Mouse (Mus musculus): ENCODE measurements around the gene Nup85.

Gene Nup85

DNA sequence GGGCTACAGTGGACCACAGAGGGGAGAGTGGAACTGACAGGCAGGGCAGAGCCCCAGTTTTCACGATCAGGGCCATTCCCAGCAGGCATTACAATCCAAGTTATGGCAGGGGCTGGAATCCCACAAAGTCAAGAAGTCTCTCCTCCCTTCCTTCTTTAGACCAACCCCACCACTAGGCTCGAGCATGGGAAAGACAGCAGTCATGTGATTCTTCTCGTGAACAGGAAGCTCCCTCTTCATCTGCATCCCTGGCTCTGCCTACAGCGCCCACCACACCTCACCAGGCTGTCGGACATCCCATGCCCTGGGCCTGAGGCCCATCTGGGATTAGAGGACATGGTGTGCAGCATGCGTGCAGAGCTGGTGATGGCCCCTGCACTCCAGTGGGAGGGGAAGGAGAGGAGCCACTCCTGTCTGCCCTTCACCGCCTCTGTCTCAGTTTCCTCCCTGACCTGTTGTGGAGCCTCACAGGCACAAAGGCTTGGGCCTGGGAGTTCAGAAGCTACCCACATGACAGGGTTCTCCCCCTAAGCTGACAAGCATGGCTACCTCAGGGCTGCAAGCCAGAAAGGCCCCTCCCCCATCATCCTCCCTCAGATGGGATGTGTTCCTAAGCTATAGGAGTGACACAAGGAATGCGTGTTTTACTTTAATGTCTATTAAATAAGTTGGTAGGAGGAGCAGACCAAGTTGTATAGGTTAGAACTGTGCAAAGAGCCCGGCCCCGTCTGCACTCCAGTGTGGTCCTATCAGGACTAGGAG, 50.3 kb downstream of the Nup85 start:
- no peak for DNase-seq (ENCODE audit: low spot score)

DNA sequence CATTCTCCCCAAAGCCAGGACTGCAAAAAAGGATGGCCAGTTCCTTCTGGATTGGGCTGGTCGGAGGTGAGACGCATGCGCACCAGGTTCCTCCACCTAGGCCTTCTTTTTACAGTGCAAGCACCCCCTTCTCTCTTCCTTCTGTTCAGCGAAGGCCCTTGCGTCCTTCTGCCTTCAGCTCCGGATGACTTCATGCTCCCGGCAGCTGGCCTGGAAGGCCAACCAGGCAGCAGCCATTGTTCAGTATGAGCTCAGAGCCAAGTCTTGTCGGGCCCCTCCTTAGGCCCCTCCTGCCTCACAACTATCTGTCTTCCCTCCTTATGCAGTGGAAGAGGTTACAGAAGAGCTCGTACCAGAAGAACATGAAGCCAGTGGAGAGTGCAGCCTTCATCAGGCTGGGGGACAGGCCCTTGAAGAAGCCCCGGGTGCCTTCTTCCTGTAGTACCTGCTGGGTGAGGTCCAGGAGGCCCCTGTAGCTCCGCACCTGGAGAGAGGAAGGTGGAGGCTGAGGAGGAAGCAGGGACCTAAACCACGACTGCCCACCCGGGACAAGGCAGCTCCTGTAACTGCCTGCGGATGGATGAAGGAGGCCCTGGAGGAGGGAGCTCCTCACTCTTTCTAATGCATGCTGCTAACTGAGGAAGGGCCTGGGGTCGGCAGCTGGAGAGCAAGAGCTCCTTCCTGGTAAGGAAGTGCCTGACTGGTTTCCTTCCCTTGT, 51.0 kb downstream of the Nup85 start:
- no peak for DNase-seq (ENCODE audit: low spot score)

DNA sequence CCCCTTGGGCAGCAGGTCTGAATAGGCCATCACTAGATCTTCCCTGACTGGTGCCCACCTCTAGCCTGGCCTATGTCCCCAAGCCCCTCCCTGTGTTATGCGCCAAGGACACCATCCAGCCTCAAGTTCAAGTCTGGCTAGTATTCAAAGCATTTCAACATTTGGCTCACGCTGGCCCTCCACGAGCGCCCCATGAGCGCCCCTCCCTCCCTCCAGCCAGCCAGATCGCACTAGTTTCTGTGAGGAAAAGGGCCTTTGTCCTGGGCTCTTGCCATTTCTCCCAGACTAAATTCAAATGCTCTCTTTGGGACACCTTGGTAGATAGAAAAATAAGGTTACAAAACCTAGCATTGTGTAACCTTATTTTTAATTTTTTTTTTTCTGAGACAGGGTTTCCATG, 51.6 kb downstream of the Nup85 start:
- DNase-seq (ENCODE audit: low spot score) = no peak

DNA sequence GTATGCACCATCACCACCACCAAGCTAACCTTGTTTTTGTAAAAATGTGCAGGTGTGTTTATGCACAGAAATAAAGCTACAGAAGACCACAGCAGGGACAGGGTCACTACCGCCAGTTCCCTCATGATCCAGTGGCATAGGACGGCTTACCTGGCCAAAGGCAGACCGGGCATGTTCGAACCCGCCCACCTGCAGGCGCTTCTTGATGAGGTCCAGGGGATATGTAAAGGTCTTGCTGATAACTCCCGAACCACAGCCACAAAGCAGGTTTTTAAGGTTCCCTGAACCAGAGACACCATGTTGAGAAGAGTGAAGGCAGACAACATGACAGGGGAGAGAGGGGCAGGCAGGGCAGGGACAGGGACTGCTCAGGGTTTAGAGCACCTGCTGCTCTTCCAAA, 52.1 kb downstream of the Nup85 start:
- no peak for DNase-seq (ENCODE audit: low spot score)

DNA sequence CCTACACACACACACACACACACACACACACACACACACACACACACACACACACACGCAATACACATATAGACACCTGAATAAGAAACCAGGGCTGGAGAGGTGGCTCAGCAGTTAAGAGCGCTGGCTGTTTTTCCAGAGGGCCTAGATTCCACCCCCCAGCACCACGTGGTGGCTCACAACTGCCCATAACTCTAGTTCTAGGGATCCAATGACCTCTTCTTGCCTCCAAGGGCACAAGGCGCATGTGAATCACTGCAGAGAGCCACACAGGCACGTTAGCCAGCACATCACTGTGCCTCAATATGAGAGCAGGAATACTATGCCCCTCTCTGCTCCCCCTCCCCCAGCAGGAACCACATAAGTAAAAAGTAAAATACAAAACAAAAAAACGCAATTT, 52.7 kb downstream of the Nup85 start:
- no peak for DNase-seq (ENCODE audit: low spot score)

DNA sequence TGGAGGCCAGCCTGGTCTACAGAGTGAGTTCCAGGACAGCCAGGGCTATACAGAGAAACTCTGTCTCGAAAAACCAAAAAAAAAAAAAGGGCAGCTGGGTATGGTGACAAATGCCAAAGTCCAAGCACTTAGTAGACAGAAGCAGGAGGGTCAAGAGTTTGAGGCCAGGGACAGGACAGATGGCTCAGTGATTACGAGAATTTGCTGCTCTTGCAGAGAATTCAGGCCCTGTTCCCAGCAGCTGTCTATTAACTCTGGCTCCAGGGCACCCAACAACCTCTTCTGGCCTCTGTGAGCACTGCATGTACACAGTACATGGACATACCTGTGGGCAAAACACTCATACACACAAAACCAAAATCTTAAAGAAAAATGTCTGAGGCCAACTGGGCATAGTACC, 53.8 kb downstream of the Nup85 start:
- no peak for DNase-seq (ENCODE audit: low spot score)

DNA sequence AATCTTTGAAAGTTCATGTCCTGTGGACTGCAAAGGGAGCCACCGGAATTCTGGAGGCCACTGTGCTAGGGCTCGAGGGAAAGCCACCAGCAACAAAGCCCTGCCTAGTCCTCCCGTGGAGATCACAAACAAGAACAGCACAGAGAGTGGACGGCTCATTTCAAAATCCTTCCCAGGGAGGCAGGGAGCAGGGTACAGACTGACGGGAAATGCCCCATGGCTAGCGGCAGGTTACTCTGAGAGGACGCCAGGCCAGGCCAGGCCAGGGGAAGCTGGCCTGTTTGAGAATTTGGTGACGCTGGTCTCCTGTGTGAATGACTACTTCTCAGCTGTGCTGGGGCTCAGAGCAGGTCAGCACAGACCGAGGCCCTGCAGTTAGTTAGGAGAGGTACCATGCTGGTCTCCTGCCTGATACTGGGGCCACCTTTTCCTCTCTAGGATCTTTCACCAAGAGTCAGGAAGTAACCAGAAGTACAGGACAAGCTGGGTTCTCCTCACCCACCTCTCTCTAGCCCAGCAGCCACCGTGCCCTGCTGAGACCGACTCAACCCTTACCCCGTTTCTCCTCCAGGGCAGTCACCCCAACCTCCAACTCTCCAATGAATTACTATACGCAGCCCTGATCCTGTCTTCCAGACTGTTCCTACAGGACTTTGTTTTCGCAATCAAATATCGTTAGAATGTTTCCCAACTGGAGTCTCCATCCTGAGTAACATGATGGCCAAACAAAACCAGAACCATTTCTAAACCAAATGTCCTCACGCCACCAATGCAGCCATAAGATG, 54.7 kb downstream of the Nup85 start:
- no peak for DNase-seq (ENCODE audit: low spot score)

DNA sequence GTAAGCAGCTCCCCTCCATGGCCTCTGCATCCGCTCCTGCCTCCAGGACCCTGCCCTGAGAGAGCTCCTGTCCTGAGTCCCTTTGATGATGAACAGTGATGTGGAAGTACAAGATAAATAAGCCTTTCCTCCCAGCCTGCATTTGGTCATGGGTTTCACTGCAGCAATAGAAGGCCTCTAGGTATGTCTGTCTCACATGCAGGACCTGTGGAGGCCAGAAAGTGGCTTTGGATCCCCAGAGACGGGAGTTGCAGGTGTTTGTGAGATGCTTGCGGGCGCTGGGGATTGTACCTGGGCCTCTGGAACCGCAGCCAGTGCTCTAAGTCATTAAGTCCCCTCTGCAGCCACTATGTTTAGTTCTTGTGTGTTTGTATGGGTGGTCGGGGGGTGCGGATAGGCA, 55.7 kb downstream of the Nup85 start:
- DNase-seq (ENCODE audit: low spot score) = no peak

DNA sequence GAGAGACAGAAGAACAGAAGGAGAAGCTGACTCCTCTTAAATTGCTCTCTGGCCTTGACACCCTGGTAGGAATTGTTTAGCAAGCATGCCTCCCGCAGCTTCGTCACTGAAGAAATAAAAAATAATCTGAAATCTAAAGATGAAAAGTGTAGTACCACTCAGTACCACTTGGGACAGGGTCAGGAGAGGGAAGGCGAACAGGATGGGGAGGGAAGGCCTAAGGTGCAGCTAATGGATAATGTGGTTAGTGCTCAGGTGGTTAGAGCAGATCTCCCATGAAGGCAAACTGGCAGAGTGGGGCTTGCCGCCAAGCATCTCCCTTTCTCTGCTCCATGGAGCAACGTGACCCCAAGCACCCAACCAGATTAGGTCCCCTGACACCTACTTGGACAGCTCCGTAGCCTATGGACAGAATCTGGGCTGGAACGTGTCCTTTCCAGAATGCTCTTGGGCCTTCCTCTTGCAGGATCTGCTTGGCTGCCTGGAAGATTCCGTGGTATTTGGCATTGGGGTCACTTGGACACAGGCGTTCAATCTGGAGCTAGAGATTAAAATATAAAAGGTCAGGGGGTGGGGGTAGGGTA, 59.3 kb downstream of the Nup85 start:
- DNase-seq (ENCODE audit: low spot score) = no peak

DNA sequence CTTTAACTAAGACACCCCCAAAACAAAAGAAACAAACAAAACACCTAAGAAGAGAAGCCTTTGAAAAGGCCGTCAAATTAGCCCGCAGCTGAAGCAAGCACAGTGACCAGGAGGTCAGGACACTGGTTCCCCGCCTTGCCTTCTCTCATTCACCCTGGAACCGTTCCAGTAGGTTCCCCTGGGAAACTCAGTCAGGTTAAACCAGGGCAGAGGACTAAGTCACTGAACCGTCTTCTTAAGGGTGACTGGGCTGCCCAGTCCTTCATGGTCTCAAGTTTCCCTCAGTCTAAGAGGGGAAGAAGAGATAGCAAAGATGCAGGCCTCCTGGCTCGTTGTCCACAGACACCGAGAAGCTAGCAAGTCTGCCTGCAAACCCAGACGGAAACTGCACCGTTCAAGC, 61.6 kb downstream of the Nup85 start:
- DNase-seq (ENCODE audit: low spot score) = no peak

DNA sequence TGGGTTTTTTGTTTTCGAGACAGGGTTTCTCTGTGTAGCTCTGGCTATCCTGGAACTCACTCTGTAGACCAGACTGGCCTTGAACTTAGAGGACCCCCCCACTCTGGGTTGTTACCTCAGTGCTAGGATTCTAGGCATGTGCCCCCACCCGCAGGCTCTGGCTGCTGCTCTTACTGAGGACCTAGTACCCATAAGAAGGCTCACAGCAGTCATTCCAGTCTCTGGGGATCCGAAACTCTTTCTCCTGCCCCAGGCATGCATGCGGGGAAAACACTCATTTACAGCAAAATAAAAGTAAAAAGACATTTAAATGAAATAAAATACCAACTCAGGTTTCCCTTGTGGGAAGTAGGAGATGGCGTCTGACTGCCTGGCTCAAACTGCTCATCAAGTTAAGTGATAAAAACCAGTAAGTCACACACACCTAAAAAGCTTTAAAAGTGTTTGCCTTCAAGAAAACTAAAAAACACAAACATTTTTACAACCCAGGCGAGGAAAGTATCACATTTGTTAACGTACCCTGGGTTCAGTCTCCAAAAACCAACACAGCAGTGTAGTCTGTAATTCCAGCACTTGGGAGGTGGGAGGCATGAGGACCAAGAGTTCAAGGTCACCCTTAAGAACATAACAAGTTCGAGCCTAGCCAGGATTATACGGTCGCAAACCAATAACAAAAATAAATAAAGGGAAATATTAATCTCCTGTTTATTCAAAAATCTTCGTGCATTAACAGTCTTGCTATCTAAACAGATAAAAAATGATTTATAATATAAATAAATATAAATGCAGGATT, 62.8 kb downstream of the Nup85 start:
- no peak for DNase-seq (ENCODE audit: low spot score)

DNA sequence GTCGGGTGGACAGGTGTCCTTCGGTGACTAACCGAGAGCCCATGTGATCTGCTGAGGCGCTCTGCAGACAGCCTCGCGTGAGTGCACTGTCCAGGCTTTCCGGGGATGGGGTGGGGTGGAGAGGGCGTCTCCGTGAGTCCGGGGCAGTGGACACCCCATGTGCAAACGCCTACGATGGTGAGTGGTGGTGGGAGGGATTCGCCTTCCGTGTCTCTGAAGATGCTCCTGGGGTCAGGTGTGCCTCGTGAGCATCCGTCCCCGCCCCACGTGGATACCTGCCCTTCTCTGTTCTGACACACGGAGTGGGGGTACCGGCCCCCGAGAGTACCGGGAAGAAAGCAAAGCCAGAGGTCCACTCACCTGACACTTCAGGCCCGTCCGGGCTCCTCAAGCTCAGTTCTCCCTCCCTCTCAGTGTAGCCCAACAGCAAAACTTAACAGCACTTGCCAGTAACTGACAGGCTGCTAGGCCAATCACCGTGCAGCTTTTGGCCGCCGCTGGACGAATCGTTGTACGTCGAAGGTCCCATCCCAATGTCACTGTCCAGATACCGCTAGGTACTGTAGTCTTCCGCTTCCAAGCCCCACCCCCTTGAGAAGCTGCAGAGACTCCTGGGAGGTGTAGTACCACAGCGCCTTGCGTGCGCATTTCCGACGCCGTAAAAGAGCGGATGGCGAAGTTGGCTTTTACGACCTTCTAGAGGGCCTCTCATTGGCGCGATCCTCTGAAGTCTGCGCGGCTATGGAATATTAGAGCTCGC, 63.7 kb downstream of the Nup85 start, which contains the start of gene Slc25a19:
Slc25a19 (minus strand) TSS at position 591 of the 760 bp plus-strand sequence.
- DNase-seq (ENCODE audit: low spot score) = peak; percentile 98

DNA sequence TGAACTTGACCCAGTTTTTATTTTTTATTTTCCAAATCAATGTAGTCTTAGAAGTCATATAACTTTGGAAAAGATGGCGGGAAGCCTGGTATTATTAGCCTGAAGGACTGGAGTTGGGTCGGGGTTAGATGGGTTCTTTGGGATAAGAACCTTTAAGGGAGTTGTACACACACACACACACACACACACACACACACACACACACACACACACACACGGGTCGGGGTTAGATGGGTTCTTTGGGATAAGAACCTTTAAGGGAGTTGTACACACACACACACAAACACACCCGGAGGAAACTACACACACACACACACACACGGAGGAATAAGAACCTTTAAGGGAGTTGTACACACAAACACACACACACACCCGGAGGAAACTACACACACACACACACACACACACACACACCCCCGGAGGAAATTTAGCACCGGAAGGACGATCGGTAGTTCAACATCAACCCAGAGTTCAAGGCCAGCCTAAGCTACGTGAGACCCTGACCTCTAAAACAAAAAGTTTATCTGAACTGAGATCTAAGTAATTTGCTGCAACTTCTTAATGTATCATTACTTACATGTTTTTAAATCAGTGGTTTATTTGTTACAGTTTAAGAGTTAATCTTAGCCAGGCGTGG, 64.3 kb downstream of the Nup85 start:
- no peak for DNase-seq (ENCODE audit: low spot score)

DNA sequence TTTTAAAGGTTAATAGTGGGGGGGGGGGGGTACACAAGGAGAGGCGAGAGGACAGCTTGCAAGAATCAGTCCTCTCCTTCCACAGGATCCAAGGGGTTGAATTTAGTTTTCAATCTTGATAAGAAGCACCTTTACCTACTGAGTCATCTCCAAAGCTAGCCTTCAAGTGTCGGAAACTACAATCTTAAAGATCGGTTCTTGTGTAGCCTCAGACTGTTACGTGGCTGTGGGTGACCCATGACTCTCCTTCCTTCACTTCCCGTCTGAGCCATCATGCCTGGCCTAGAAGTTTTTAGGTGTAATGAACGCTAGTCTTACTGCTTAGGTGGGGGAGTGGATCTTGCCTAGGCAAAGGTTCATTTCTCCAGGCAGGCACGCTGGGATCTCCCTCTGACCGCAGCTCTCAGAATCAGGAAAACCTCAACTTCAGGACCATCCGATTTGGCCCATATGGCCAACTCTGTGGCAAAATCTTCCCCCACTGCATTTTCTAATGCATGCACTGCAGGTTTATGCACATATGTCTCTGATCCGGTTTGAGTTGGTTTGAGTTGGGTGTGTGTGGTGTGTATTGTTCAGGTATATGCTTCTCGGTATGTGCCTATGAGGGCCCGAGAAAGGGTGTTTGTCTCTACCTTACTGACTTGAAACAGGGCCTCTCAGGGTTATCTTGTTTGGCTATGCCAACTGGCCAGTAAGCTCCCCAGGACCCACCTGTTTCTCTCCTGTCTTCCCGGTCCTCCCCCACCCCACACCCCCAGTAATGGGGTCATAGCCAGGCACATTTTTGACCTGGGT, 65.7 kb downstream of the Nup85 start:
- no peak for DNase-seq (ENCODE audit: low spot score)

DNA sequence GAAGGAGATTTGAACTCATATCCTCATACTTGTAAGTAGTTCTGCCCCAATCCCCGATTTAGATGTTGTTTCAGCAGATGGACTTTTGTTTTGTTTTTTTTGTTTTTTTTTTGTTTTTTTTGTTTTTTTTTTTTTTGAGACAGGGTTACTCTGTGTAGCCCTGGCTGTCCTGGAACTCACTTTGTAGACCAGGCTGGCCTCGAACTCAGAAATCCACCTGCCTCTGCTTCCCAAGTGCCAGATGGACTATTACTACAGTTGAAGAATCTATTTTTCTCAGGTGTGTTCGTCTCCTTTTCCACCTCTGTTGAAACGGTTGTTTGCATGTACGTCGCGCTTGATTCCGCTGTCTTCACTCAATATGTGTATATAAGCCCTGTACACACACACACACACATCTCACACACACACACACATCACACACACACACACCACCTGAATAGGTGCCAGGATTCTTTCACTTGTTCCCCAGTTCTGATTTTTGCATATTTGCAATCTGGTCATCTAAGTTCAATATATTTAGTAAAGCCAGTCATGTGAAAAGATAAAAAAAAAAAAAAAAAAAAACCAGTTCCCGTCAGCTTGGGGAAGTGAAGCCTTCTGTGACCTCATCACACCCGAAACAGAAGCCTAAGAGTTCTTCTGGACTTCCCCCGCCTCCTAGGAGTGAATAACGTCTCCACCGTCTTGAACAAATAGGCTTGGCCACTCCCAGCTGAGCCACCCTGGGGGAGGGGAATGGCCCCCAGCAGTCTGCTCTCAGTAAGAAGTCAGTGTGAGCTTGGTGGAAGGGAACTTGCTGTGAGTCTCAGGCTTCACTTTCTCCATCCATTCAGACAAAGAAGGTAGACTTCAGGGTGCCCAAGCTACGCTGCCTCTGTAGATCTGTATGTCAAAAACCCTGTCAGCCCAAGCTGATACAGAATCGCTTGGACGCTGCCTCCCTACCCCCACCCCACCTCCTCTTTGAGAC, 66.6 kb downstream of the Nup85 start:
- no peak for DNase-seq (ENCODE audit: low spot score)

DNA sequence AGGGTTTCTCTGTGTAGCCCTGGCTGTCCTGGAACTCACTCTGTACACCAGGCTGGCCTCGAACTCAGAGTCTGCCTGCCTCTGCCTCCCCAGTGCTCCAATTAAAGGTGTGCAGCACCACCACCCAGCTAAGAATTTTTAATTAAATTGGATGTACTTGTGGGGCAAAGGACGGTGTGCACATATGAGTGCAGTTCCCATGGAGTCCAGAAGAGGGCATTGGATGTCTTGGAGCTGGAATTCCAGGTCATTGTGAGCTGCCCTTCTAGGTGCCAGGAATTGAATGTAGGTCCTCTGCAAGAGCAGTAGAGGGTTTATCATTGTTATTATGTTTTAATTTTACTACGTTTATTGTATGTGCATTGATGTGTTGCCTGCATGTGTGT, 67.3 kb downstream of the Nup85 start:
- DNase-seq (ENCODE audit: low spot score) = no peak

DNA sequence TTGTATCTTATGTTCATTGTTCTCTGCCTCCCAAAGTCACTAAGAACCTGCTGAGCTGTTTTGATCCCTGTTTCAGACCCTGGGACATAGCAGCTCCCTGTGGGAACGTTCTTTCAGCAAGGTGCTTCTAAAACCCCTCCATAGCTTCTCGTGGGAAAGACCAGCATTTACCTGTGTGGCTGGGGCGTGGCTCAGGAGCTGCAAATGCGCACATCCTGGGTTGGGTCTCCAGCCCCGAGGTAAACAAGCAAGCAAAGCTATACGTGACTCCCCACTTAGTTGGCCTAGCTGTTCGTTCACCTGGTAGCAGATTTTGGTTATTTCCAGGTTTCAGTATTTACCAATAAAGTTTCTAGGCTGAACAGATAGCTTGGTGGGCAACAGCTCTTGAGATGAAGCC, 68.0 kb downstream of the Nup85 start:
- no peak for DNase-seq (ENCODE audit: low spot score)

DNA sequence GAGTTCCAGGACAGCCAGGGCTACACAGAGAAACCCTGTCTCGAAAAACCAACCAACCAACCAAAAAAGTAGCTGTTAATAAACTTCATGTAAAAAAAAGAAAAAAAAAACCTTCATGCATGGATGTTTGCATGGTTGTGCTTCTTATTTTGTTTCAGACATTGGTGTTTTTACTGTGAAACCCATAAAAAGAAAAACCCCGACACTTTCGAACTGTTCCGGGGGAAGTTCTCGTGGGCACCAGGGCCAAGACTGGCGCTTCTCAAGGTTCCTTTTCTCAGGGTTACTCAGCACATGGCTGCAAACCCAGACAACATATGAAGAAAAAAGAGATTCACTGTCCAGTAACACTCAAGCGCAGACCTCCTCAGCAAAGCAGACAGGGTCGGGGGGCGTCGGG, 68.6 kb downstream of the Nup85 start:
- DNase-seq (ENCODE audit: low spot score) = no peak

Measured in layer of hippocampus, adult 9-10 months (tissue).